In the genomic region with DNA sequence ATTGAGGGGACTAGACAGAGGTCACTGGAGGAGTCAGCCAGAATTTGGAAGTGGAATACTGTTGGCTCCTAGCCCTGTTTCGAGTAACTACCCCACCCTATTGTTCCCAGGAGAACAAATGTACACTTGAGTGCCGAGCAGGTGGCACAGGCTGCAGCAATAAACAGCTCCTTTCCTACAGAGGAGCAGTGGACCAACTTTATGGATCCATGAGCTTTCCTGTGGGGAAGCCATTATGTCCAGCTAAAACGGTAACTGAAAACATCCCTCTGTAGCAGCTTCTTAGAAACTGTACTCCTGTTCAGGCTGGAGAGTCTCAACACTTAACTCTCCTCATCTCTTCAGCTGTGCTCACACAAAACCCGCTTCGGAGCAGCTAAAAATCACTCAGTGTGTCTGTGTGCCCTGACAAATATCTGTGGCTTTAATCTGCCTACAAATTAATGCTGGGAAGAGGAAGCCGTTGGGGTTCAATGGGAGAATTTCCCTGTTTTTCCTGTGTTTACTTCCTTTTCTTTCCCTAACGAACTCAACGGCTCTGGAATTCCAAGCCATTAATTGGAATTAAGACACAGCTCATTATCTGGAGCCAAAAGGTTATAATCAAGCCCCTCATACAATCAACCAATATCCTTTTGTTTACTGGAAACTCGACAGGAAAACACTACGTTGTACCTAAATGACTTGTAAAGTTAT, we compare ENCODE assay signal across 9 mouse cellular contexts.
DNase-seq lines count a peak whose midpoint lies in the region; ATAC-seq and TF ChIP-seq lines count a peak whose summit lies in the region.
"Had no signal": no experiment of that assay in that cellular context is flagged by ENCODE, and none has a peak within 500 bp of the region (broad histone marks: within the 10 kb centered on the region; RNA-seq: fewer than 3 reads in every experiment).

No protein-coding gene starts in this region.

- H3K4me2 ChIP-seq in limb, embryonic 11.5 days (ENCODE audit: low read depth, severe bottlenecking) = no peak overlapping the region
- no peak overlapping the region for H3K4me2 ChIP-seq in midbrain, embryonic 11.5 days
- H3K4me2 ChIP-seq: heart, embryonic 13.5 days had no signal

- no peaks in the 10 kb centered on the region for H3K36me3 ChIP-seq in limb, embryonic 11.5 days (ENCODE audit: control insufficient read depth, insufficient read depth, low read length)
- H3K36me3 ChIP-seq in midbrain, embryonic 11.5 days (ENCODE audit: control insufficient read depth, insufficient read depth, low read length) = no peaks in the 10 kb centered on the region
- H3K36me3 ChIP-seq: heart, embryonic 13.5 days had no signal

- no peak for TF ChIP-seq CTCF in lung, adult 2 months (IDR thresholded peaks at IDR 0.05; ENCODE audit: insufficient read depth, low read length)

- peak; percentile 19 to 40 for DNase-seq in cerebellum, postnatal 10 days
- no peak for DNase-seq in cerebellum, postnatal 36 days
- peak; percentile 11 to 34 for DNase-seq in lung, adult 18-20 months
- no peak for DNase-seq in lung, adult 2 months
- DNase-seq in limb, embryonic 11.5 days (ENCODE audit: low spot score) = peak; percentile 47
- DNase-seq in midbrain, embryonic 11.5 days (ENCODE audit: low spot score, missing footprints) = no peak
- DNase-seq in liver = no peak
- no peak for DNase-seq in right cerebral cortex, adult 18-20 months

- no peaks in the 10 kb centered on the region for H3K27me3 ChIP-seq in limb, embryonic 11.5 days (ENCODE audit: control insufficient read depth, insufficient read depth, low read length)
- no peaks in the 10 kb centered on the region for H3K27me3 ChIP-seq in midbrain, embryonic 11.5 days (ENCODE audit: control insufficient read depth, insufficient read depth, low read length)
- H3K27me3 ChIP-seq: heart, embryonic 13.5 days had no signal

- no peaks in the 10 kb centered on the region for H3K9me3 ChIP-seq in limb, embryonic 11.5 days (ENCODE audit: control insufficient read depth, low read length)
- H3K9me3 ChIP-seq in midbrain, embryonic 11.5 days (ENCODE audit: control insufficient read depth, low read length) = no peaks in the 10 kb centered on the region

- WGBS in lung, adult 2 months = 41% methylated on average over 10 of the region's 10 CpGs
- WGBS in limb, embryonic 11.5 days = 25% methylated on average over 10 of the region's 10 CpGs
- 73% methylated on average over 10 of the region's 10 CpGs for whole genome bisulfite sequencing in midbrain, embryonic 11.5 days

- no peak for TF ChIP-seq POLR2A in lung, adult 2 months (IDR thresholded peaks at IDR 0.05; ENCODE audit: borderline replicate concordance, extremely low read depth, low read depth, low read length)

- peaks cover 3% of the 10 kb centered on the region; the same call in 1 of the 2 replicates for H3K4me1 ChIP-seq in lung, adult 2 months (ENCODE audit: control insufficient read depth, insufficient read depth, low read length)
- peaks cover 3% of the 10 kb centered on the region; the same call in 1 of the 2 replicates for H3K4me1 ChIP-seq in limb, embryonic 11.5 days (ENCODE audit: control insufficient read depth, insufficient read depth, low read length)
- no peaks in the 10 kb centered on the region for H3K4me1 ChIP-seq in midbrain, embryonic 11.5 days (ENCODE audit: control insufficient read depth, insufficient read depth, low read length)

- ATAC-seq in limb, embryonic 11.5 days (ENCODE audit: insufficient number of reproducible peaks, low FRiP score, low TSS enrichment, low read depth) = peak; percentile 73
- no peak for ATAC-seq in midbrain, embryonic 11.5 days (ENCODE audit: low FRiP score)

- no peak overlapping the region for H3K27ac ChIP-seq in limb, embryonic 11.5 days (replicated peaks; ENCODE audit: low read depth, low read length)
- no peak overlapping the region for H3K27ac ChIP-seq in midbrain, embryonic 11.5 days (ENCODE audit: low read depth, low read length)
- H3K27ac ChIP-seq: heart, embryonic 13.5 days had no signal

- no peak overlapping the region for H3K4me3 ChIP-seq in lung, adult 2 months (replicated peaks; ENCODE audit: extremely low read depth, low read depth, low read length)
- H3K4me3 ChIP-seq in limb, embryonic 11.5 days (ENCODE audit: low read depth, low read length) = no peak overlapping the region
- H3K4me3 ChIP-seq in midbrain, embryonic 11.5 days (ENCODE audit: low read depth, low read length) = no peak overlapping the region
- H3K4me3 ChIP-seq: heart, embryonic 13.5 days had no signal

- no peak overlapping the region for H3K9ac ChIP-seq in limb, embryonic 11.5 days (ENCODE audit: low read length)
- H3K9ac ChIP-seq in midbrain, embryonic 11.5 days (ENCODE audit: low read length) = no peak overlapping the region
- H3K9ac ChIP-seq: heart, embryonic 13.5 days had no signal

Comparison
In these comparisons a context has a peak if more than half of its experiments do, and no peak if none do; other contexts are left out.
1. DNase-seq: peak in cerebellum, postnatal 10 days (2 of 2), lung, adult 18-20 months (2 of 2) and limb, embryonic 11.5 days (single experiment); none in cerebellum, postnatal 36 days (0 of 2), lung, adult 2 months (single experiment), midbrain, embryonic 11.5 days (single experiment), liver (single experiment) and right cerebral cortex, adult 18-20 months (single experiment).